Mouse (Mus musculus) NIH3T3 (cell line): ENCODE measurements around the gene Olfr749.
"Not testable (repeated sequence)": the region's sequence is repeated elsewhere in the genome, so short reads cannot be mapped to it uniquely, and the experiment has no call there.

Experiments used
- DNase-seq: peaks from one replicate; pipeline ENCODE4 v3.0.0-alpha.2; 2012; ENCODE audit warnings: low read depth

The Olfr749 gene

DNA sequence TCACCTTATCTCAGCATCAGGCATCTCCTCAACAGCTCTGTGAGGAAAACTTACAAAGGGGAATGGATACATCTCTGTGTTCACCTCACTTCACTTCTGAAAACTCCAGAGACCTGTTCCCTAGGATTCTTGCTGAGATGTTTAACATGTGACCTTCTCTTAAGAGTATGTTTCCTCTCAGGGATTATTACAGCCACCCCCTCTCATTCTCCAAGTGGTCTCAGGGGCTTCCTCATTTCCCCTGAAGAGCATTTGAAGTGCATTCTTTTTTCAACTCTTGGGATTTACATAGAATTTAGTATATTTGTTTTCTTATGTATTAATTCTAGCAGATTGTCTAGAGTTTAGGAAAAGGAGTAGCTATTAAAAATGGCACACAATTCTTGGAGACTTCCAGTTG, at the start of gene Olfr749:
TSS of gene Olfr749 (minus strand) at position 101 of the 400 bp plus-strand sequence.
- no peak for DNase-seq

DNA sequence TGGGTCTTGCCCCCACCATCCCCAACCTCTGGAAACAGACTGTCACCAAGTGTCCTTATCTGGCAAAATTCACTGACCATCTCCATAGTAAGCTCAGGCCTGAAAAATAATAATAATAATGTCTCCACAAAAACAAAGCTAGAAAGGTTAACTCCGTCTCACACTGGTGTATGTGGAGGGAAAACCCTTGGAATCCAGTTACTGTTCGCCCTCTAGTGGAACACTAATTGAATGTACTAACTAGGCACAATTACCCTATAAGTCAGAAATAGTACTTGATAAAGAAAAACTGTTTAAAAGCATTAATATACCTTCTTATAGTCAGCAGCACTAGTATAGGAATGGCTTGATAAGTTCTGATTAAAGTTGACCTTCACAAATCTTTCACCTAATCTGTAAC, 43.3 kb upstream of the Olfr749 start:
- DNase-seq = peak; percentile 44

DNA sequence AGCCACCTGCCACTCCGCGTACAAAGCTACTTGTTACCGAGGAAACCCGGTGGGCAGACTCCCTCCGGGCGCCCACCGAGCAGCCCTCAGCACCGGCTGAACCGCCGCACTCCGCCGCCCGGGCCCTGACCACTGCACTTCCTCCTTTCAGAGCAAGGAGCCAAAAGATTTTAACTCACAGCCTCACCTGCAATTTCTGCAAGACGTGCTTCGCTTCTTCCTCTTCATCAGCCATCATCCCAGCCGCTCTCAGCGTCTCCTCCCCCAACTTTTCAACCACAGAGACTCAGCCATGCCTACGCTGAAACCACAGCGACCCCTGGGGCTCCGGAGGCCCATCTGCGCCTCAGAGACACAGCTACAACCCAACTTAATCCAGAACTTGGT, 40.4 kb upstream of the Olfr749 start, which contains the start of gene Ttc5:
TSS of gene Ttc5 (minus strand) at position 269 of the 387 bp plus-strand sequence.
- DNase-seq = peak; percentile 93

DNA sequence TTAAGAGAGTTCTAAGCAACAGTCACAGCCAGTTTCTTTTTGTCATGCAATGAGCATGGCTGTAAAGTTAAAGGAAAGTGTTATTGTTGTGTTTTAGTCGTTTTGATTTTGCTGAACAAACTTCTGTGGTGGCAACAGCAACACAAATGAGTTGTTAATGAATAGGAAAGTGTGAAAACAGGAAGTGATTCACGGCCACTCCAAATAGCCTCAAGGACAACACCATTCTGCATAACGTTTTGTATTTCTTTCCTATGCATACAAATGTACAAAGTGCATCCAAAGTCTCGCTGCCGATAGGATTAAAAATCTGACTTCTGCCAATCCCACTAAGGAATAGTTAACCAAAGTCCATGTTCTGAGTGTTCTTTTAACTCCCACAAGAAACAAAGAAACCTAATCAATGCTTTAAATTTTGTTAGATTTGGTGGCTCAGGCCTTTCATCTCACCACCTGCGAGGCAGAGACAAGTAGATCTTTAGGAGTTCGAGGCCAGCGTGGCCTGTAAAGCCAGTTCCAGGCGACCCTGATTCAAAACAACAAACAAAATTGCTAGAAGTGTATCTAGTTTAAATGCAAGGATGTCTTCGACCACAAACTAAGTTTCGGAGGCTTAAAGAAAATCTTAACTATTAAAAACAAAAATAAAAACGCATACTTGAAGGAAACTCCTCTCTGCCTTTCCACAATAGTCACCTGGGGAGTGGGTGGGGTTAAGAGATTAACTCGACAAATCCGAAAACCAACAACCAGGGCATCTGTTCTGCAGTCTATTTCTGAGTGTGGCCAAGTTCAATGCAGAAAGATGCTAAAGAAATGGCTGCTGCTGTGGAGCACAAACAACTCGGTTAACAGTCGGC, 39.7 kb upstream of the Olfr749 start:
- DNase-seq = peak; percentile 14

DNA sequence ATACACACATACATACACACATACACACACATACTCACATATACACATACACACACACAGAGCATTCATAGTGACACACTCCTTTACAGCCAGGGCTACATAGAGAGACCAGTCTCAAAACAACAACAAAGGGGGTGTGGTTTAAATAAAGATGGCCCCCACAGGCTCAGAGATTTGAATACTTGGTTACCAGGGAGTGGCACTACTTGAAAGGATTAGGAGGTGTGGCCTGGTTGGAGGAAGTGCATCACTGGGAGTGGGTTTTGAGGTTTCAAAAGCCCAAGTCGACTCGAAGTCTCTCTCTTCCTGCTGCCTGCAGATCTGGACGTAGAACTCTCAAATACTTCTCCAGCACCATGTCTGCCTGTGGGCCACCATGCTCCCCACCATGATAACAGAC, 37.3 kb upstream of the Olfr749 start:
- no peak for DNase-seq

DNA sequence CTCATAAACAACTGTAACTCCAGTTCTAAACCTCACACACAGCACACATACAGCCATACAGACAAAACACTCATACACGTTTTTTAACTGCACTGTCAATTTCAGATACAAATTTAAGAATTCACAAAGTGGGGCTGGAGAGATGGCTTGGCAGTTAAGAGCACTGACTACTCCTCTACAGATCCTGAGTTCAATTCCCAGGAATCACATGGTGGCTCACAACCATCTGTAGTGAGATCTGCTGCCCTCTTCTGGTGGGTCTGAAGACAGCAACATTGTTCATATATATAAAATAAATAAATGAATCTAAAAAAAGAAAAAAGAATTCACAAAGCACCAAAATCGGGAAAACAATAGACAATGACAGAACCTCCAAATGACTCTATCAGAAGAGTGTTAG, 26.4 kb upstream of the Olfr749 start:
- peak; percentile 46 for DNase-seq

DNA sequence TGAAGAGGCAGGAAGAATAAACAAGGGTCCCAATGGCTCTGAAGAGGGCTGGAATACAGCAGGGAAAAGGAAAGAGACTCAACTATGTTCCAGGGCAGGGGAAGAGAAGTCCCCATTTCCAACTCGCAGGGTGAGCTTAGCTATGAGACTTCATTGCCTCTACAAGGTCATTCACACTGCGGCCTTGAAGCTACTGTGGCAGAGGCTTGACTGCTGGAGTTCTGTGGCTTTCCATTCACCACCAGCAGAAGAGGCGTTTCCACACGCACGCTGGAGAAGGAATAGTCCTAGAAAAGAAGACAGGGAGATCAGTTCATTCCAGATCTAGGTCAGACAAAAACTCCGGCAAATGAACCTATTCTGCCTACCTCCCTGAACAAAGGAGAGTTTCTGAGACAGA, 20.8 kb upstream of the Olfr749 start:
- DNase-seq = no peak

DNA sequence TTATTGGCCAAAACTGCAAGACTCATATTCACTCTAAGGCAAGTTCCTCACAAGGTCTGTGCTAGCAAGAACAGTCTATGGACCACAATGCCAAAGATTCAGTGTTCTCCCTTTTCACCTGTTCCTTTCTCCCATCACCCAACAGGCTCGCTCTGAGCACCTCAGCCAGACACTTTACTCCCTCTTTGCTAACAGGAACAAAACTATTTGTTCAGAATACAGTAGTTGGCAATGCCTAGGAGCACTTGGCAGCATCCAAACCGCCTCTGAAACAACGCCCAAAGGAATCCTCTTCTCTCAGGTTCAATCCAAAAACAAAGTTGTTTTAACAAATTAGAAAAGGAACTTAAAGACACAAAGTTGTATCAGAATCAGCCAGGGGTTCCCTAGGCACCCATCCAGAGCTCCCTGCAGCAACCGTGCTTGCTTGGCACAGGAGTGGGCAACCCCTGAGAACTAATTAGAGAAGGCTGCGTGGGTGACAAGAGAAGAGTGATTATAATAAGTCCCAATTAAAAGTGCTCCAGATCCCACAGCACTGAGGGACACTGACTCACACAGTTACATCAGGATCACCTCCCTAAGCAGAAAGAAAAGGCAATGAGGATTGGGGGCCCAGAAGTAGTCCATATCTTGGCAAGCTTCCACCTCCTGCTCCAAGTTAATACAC, 13.7 kb upstream of the Olfr749 start:
- no peak for DNase-seq

DNA sequence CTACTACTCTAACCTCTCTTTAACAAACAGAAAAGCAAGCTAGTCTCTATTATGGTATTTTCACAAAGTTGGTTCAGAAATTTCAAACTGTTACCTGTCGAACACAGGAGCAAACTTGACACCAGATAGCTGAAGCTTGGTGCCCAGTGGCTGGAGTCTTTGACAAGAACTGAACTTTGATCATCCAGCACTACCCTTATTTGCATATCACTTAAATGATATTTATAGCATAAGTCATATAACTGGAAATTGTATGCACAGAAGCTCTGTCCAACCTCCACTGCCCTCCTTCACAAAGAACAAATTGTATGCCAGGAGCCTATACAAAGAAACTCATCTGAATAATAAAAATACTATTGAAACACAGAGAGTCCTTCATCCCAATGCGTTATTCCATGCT, 3.3 kb downstream of the Olfr749 start:
- DNase-seq = no peak

DNA sequence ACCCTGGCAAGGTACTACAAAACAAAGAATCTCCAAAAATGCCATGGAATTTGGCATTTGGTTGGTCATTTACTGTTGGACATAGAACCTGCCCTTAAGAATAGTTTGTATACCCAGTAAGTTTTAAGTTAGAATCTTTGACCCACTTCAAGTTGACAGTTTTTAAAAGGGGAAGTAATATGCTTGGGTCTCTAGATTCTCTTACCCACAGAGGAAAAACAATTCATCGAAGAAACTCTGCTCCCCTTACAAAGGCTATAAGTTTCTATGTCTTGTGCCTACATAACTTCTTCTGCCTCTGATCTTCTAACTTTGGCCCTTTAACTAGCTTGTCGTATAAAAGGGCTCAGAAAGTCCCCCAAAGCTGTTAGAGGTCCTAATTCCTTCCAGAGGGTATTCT, 4.6 kb downstream of the Olfr749 start:
- DNase-seq = no peak

DNA sequence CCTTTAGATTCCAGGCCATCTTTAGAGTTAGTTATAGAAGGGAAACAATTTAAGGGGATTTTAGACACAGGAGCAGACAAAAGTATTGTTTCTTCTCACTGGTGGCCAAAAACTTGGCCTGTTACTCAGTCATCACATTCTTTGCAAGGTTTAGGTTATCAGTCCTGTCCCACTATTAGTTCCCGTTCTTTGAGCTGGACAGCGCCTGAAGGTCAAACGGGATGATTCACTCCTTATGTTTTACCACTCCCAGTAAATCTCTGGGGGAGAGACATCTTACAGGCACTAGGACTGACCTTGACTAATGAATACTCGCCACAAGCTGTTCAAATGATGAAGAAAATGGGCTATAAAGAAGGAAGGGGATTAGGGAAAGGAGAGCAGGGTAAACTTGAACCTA, 22.5 kb downstream of the Olfr749 start:
- DNase-seq = not testable (repeated sequence)

DNA sequence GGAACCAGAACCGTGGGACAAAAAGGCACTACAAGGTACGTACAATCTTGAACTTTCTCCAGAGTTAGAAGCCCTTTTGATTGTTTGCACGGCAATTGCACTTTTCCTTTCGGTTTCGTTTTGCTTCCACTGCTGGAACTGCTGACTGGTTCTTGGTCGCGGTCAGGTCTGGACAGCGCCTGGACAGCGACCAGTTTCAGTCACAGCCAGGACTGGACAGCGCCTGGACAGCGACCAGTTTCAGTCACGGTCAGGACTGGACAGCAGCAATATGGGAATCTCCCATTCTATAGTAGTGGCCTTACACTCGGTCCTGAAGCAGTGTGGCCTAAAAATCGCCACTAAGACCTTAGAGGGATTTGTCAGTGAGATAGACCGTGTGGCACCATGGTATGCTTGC, 25.0 kb downstream of the Olfr749 start:
- DNase-seq = peak; percentile 38

DNA sequence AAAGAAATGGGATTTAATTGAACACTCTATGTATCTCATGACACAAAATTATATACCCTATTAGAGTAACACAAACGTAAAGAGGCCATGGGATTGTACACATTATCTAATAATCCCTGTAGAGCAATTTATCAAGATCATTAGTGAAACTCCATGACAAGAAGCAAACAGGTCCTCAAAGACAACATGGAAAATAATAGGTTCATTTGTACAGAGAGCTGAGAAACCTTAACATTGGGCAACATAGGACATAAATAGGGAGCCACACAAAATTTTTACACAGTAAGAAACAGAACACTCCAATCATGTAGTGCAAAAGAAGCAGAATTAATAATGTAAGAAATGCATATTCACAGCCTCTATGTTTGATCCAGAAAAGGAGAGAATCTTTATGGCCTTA, 37.8 kb downstream of the Olfr749 start, which contains the start of gene Olfr748:
TSS of gene Olfr748 (plus strand) at position 301 of the 400 bp plus-strand sequence.
- DNase-seq = no peak

DNA sequence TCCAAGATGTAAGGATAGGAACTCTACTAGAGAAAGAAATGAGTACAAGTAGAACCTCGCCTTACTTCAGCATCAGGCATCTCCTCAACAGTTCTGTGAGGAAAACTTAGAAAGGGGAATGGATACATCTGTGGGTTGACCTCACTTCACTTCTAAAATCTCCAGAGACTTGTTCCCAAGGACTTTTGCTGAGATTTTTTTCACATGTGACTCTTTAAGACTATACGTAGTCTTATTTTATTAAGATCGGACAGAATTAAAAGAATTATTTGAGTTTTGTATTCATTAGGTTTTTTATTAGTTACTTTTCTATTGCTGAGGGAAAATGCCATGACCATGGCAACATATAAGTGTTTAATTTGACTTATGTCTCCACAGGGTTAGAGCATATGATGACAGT, 51.8 kb downstream of the Olfr749 start, which contains the start of gene Olfr747:
TSS of gene Olfr747 (minus strand) at position 101 of the 400 bp plus-strand sequence.
- DNase-seq = no peak
